Mouse (Mus musculus): Measurements from ENCODE around the gene Fgfr2.

DNA sequence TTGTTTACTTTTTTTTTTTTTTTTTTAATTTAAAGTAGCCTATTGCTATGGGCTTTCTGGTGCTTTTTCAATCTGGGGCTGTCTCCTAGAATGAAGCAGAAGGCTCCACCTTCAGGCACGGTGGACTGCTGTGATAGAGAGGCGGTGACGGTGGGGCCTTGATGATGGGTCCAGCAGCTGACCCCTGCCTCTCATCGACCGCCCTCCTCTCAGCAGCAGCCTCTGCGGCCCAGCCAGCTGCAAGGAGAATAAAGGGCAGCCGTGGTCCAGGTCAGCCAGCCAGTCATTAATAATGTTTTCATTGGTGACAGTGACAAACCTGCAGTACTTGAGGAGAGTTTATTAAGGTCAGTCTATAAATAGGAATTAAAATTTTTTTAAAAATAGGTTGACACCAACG lies 1646.0 kb downstream of the Fgfr2 start:
- no peak for TF ChIP-seq MAFK (IDR thresholded peaks at IDR 0.05; ENCODE audit: insufficient read depth, low read depth, low read length)
- TF ChIP-seq ZC3H11A (IDR thresholded peaks at IDR 0.05; ENCODE audit: borderline replicate concordance, low read depth, low read length) = no peak
- no peak for TF ChIP-seq HCFC1 (IDR thresholded peaks at IDR 0.05; ENCODE audit: borderline replicate concordance, insufficient read depth, low read length)
